Mouse (Mus musculus): ENCODE data around the gene Aagab. TPM values are rescaled to one million over a fixed set of nuclear protein-coding genes. Genes with fewer than 3 reads are reported as not detected.

Aagab gene
- 17.2 and 23.6 TPM in 2 replicates for polyA plus RNA-seq (2015; fragmentation: Nextera tagmentation; extraction: Ambion mirVana)

DNA sequence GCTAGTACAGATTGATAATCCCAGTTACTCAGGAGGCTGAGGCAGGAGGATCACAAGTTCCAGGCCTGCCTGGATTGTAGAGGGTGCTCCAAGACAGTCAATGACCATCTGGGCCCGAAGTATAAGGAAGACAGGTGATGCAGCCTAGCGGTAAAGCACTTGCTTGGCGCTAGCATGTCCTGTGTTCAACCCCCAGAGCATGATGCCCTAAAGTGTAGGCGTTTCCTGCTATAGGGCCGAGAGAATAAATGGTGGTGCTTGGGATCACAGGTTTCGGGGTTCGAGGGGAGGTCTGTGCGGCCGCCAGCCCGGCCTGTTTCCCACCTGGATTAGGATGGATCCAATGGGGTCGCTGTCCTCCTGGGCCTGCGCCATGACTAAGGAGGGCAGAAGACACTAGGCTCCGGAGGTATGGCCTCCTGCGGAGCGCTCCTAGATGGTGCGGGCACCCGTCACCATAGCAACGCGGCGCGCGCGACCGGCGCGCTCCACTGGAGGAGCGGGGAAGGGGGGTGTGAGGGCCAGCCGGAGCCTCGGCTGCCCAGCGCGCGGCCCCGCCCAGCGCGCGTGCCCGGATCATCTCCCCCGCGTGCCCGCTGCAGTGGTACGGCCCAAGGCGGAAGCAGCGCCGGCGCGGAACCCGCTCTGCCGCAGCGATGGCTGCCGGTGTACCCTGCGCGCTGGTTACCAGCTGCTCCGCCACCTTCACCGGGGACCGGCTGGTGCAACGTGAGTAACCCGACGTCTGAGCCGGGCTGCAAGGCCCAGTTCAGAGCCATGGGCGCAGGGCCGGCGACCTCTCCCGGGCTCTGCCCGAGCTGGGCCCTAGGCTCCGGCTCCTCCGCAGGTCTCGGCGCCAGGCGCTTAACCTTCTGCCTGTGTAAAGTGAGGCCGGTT lies at the start of gene Aagab, which contains the start of gene Iqch:
Aagab (plus strand) TSS at position 618 of the 897 bp plus-strand sequence.
Iqch (minus strand) TSS at position 451 of the 897 bp plus-strand sequence.
- ATAC-seq (ENCODE audit: low read depth) = peak; percentile 99

DNA sequence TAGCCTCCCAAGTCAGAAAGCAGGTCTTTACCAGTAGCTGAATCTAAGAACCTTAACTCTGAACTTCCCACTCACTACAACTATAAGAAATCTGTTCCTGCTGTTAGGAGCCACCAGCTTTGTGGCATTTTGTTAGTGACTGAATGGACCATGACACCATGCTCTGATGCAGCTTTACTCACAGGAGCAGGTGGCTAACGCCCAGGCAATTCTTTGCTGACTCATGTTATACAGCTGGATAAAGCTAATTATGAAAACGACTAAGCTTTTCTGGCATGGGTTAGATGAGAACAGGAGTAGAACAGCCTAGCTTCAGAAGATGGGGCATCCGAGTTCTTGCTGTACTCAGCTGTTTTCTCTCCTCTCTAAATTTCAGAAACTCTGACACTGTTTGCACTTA lies 48.8 kb upstream of the Aagab start:
- no peaks in the 10 kb centered on the region; the same call in 1 of the 2 replicates for H3K4me1 ChIP-seq (replicated peaks)
- H3K36me3 ChIP-seq = no peaks in the 10 kb centered on the region
- WGBS (ENCODE audit: insufficient replicate concordance) = 49% methylated on average over 3 of the region's 3 CpGs
- H3K4me3 ChIP-seq (replicated peaks) = no peak overlapping the region
- no peak overlapping the region for H3K27ac ChIP-seq
- H3K27me3 ChIP-seq = 0 out of 2 replicates have a peak, but pooled peaks cover 4% of the 10 kb centered on the region
- no peak overlapping the region for H3K4me2 ChIP-seq
- no peaks in the 10 kb centered on the region for H3K9me3 ChIP-seq (replicated peaks)
- DNase-seq (no peak), ATAC-seq (ENCODE audit: low read depth) (no peak)
- H3K9ac ChIP-seq = no peak overlapping the region

More for the DNA sequence above, at the start of gene Aagab, which contains the start of gene Iqch:
- Histone ChIP-seq H3K9ac (peak within 1 kb of the TSS; percentile 93), H3K4me3 (replicated peaks) (peak within 1 kb of the TSS; percentile 96), H3K4me1 (replicated peaks) (peaks cover 34% of the 10 kb centered on the region), H3K36me3 (no peaks in the 10 kb centered on the region), H3K4me2 (peak within 1 kb of the TSS; percentile 86), H3K27me3 (no peaks in the 10 kb centered on the region), H3K27ac (peak within 1 kb of the TSS; percentile 59), H3K9me3 (replicated peaks) (no peaks in the 10 kb centered on the region)
- DNase-seq = peak; percentile 95
- 2% methylated on average over 69 of the region's 70 CpGs for WGBS (ENCODE audit: insufficient replicate concordance)

DNA sequence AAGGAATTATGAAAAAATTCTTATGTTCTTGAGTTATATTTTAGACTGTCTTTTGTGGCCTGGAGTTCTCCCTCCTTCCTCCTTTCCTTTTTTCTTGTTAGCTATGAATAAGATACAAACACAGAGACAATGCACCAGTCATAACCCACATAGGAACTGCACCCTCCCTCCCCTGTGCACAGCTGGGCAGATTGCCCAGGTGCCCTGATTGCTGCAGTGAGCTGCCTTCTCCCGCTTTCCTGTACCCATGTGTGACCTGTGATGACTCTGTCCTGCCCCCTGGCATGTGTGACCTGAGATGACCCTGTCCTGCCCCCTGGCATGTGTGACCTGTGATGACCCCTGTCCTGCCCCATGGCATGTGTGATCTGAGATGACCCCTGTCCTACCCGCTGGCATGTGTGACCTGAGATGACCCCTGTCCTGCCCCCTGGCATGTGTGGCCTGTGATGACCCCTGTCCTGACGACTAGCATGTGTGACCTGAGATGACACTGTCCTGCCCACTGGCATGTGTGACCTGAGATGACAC lies 46.9 kb upstream of the Aagab start:
- DNase-seq = no peak

DNA sequence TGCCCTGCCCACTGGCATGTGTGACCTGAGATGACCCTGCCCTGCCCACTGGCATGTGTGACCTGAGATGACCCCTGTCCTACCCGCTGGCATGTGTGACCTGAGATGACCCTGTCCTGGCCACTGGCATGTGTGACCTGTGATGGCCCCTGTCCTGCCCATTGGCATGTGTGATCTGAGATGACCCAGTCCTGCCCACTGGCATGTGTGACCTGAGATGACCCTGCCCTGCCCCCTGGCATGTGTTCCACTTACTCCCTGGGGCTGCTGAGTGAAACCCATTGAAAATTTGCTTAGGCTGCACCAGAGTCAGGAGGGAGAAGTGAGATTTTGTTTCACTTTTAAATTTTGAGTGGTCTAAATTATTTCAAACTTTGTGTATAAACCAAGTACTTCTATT lies 46.1 kb upstream of the Aagab start:
- Histone ChIP-seq H3K36me3 (no peaks in the 10 kb centered on the region), H3K27me3 (no peaks in the 10 kb centered on the region), H3K27ac (no peak overlapping the region), H3K4me3 (replicated peaks) (no peak overlapping the region), H3K4me1 (replicated peaks) (no peaks in the 10 kb centered on the region), H3K9ac (no peak overlapping the region), H3K4me2 (no peak overlapping the region), H3K9me3 (replicated peaks) (no peaks in the 10 kb centered on the region)
- no peak for DNase-seq
- no peak for ATAC-seq (ENCODE audit: low read depth)
- 69% methylated on average over 1 of the region's 1 CpGs for WGBS (ENCODE audit: insufficient replicate concordance)

More for the DNA sequence above, 46.9 kb upstream of the Aagab start:
- Histone ChIP-seq H3K27ac (no peak overlapping the region), H3K4me2 (no peak overlapping the region), H3K4me1 (replicated peaks) (no peaks in the 10 kb centered on the region), H3K4me3 (replicated peaks) (no peak overlapping the region), H3K9me3 (replicated peaks) (no peaks in the 10 kb centered on the region), H3K27me3 (no peaks in the 10 kb centered on the region), H3K9ac (no peak overlapping the region), H3K36me3 (no peaks in the 10 kb centered on the region)
- ATAC-seq (ENCODE audit: low read depth) = no peak
- WGBS (ENCODE audit: insufficient replicate concordance) = 57% methylated on average over 3 of the region's 3 CpGs

DNA sequence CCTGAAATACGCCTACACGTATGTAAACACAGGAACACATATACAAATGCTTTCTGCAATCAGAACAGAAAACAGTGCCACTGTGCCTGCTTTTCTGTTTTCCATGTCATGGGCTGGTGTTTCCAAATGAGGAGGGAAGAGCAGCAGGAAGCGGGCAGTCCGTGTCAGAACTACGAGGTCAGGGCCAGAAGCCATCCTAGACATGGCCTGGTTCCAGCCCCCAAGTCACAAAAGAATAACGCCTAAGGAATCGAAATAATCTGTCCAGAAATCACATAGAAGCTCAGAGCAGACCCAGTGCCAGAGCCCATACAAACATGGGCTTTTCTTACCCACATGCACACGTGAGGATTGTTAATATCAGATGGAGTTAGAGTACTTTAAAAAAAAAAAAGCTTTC lies 45.5 kb upstream of the Aagab start:
- DNase-seq = no peak
- Histone ChIP-seq H3K4me1 (replicated peaks) (no peaks in the 10 kb centered on the region), H3K27me3 (no peaks in the 10 kb centered on the region), H3K4me3 (replicated peaks) (no peak overlapping the region), H3K4me2 (no peak overlapping the region), H3K27ac (no peak overlapping the region), H3K9me3 (replicated peaks) (no peaks in the 10 kb centered on the region), H3K9ac (no peak overlapping the region), H3K36me3 (no peaks in the 10 kb centered on the region)
- no peak for ATAC-seq (ENCODE audit: low read depth)
- 71% methylated on average over 8 of the region's 8 CpGs for WGBS (ENCODE audit: insufficient replicate concordance)

DNA sequence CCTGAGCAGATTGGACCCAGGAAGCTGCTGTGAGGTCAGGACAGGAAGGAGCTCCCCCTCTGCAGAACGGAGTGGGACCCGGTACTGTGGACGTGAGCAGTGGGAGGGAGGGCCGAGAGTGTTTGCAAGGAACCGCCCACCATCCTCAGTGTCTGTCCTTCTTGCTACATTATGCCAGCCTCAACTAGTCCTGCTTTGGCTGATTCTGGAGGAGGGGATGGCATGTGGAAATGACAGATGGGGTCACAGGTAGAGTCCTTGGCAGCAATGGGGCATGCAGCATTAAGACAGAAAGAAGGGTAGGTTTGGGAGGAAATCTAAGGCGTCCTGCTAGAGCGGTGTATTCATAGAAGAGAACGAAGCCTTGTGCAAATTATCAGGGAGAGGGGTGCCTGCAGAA lies 40.5 kb upstream of the Aagab start:
- H3K4me1 ChIP-seq (replicated peaks) = no peaks in the 10 kb centered on the region
- 49% methylated on average over 8 of the region's 8 CpGs for WGBS (ENCODE audit: insufficient replicate concordance)
- no peaks in the 10 kb centered on the region for H3K36me3 ChIP-seq
- H3K27me3 ChIP-seq = no peaks in the 10 kb centered on the region
- no peak overlapping the region for H3K4me3 ChIP-seq (replicated peaks)
- H3K27ac ChIP-seq = no peak overlapping the region
- no peak overlapping the region for H3K9ac ChIP-seq
- no peak overlapping the region for H3K4me2 ChIP-seq
- DNase-seq = no peak
- no peak for ATAC-seq (ENCODE audit: low read depth)
- no peaks in the 10 kb centered on the region for H3K9me3 ChIP-seq (replicated peaks)

DNA sequence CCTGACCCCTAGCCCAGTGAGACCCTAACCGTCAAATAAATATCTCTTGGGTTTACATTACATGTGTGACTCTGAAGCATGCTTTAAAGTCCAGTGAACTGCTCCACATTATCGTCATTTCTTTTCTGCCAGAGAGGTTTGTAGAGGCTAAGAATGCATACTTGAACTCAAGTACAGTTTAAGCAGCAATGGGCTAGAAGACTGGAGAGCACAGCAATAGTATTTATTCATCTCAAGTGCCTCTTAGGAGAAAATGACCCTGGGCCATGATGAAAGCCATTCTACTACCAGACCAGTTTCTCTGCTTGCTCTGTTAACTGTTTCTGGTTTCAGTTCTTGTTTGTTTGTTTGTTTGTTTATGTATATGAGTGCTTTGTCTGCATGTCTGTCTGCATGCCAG lies 39.0 kb upstream of the Aagab start:
- Histone ChIP-seq H3K27me3 (no peaks in the 10 kb centered on the region), H3K4me3 (replicated peaks) (no peak overlapping the region), H3K27ac (no peak overlapping the region), H3K9me3 (replicated peaks) (no peaks in the 10 kb centered on the region), H3K36me3 (no peaks in the 10 kb centered on the region), H3K9ac (no peak overlapping the region), H3K4me1 (replicated peaks) (no peaks in the 10 kb centered on the region), H3K4me2 (no peak overlapping the region)
- WGBS (ENCODE audit: insufficient replicate concordance) = 79% methylated on average over 2 of the region's 2 CpGs
- DNase-seq = no peak
- ATAC-seq (ENCODE audit: low read depth) = no peak

DNA sequence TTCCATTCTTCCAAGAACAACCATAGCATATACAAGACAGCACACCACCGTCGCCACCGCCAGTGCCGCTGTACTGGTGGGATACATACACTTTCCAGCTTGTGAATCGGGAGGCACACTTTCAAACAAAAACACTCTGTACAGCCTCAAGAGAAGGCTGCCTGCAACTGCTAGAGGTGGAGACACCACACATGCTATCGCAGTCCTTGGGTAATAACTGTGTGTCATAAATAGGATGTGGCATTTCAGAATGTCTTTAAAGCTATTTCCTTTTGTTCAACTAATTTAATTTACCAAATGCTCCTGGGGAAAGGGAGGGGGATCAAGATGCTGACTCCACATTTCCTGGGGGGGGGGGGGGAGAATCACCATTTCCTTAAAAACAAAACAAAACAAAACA lies 34.1 kb upstream of the Aagab start:
- WGBS (ENCODE audit: insufficient replicate concordance) = 75% methylated on average over 6 of the region's 6 CpGs
- Histone ChIP-seq H3K27ac (no peak overlapping the region), H3K9ac (no peak overlapping the region), H3K27me3 (no peaks in the 10 kb centered on the region), H3K9me3 (replicated peaks) (no peaks in the 10 kb centered on the region), H3K4me1 (replicated peaks) (peaks cover 3% of the 10 kb centered on the region; the same call in 1 of the 2 replicates), H3K4me2 (no peak overlapping the region), H3K36me3 (no peaks in the 10 kb centered on the region), H3K4me3 (replicated peaks) (no peak overlapping the region)
- DNase-seq (no peak), ATAC-seq (ENCODE audit: low read depth) (no peak)

DNA sequence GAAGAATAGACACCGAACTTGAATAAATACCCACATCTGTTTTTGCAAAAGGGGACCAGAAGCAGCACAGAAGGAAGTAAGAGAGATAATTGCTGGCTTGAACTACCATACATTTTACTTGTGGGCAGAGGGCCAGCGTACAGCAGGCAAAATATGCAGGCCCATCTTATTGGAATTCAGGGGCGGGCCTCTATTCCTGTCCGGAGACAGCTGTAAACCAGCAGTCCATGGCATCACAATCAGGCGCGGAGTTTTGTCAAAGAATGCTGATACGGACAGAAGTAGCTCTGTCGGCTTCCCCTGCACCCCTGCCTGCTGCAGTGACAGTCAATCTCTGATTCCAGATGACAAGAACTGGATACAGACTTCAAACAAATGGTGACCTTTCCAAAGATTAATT lies 33.7 kb upstream of the Aagab start:
- no peak overlapping the region for H3K4me2 ChIP-seq

DNA sequence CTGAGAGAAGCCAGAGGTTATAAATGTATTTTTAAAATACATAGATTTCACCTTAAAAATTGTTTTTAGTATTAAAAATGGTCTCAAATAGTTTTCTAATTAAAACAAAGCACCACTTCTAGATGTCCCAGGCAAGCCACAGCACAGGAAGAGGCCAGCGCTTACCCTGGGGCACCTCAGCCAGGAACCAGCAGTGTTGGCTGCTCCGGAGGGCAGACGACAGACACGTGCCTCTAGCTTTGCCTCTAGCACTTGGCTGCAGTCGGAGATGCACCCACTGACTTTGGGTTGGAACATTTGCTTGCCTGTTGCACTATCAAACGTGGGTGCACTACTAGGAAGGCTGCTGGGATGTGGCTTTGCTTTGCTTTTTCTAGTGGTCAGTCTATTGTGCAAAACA lies 30.6 kb upstream of the Aagab start:
- H3K36me3 ChIP-seq = no peaks in the 10 kb centered on the region
- no peak overlapping the region for H3K4me2 ChIP-seq
- H3K27me3 ChIP-seq = no peaks in the 10 kb centered on the region
- H3K4me3 ChIP-seq (replicated peaks) = no peak overlapping the region
- no peak for DNase-seq
- no peak for ATAC-seq (ENCODE audit: low read depth)
- 11% methylated on average over 6 of the region's 6 CpGs for WGBS (ENCODE audit: insufficient replicate concordance)
- H3K4me1 ChIP-seq (replicated peaks) = peaks cover 3% of the 10 kb centered on the region; the same call in 1 of the 2 replicates
- H3K9ac ChIP-seq = no peak overlapping the region
- no peaks in the 10 kb centered on the region for H3K9me3 ChIP-seq (replicated peaks)
- no peak overlapping the region for H3K27ac ChIP-seq

More for the DNA sequence above, 33.7 kb upstream of the Aagab start:
- ATAC-seq (ENCODE audit: low read depth) (no peak), DNase-seq (no peak)
- H3K27me3 ChIP-seq = no peaks in the 10 kb centered on the region
- no peaks in the 10 kb centered on the region for H3K9me3 ChIP-seq (replicated peaks)
- H3K4me1 ChIP-seq (replicated peaks) = peaks cover 3% of the 10 kb centered on the region; the same call in 1 of the 2 replicates
- H3K36me3 ChIP-seq = no peaks in the 10 kb centered on the region
- no peak overlapping the region for H3K4me3 ChIP-seq (replicated peaks)
- no peak overlapping the region for H3K27ac ChIP-seq
- 43% methylated on average over 8 of the region's 8 CpGs for WGBS (ENCODE audit: insufficient replicate concordance)
- H3K9ac ChIP-seq = no peak overlapping the region

DNA sequence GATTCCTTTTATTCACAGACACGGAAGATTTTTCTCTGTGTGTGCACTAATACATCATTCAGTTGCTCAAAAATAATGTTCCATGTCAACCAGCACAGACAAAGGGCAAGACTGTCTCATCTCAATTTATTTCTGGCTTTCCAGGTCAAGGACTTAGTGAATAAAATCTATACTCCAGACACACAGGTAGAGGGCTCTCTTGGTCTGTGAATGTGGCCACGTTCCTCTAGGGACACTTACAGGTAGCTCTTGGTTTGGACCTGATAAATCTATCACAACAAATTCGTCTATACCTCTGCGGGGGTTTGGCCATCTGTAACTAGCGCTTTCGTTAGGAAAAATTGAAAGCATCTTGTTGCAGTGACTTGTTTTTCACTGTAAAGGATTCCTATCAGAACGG lies 29.6 kb upstream of the Aagab start:
- Histone ChIP-seq H3K4me3 (replicated peaks) (no peak overlapping the region), H3K4me2 (no peak overlapping the region), H3K9me3 (replicated peaks) (no peaks in the 10 kb centered on the region), H3K4me1 (replicated peaks) (peaks cover 3% of the 10 kb centered on the region; the same call in 1 of the 2 replicates), H3K36me3 (no peaks in the 10 kb centered on the region), H3K27ac (no peak overlapping the region), H3K9ac (no peak overlapping the region), H3K27me3 (no peaks in the 10 kb centered on the region)
- no peak for DNase-seq
- 65% methylated on average over 7 of the region's 7 CpGs for WGBS (ENCODE audit: insufficient replicate concordance)
- ATAC-seq (ENCODE audit: low read depth) = no peak
